Mouse (Mus musculus) liver, adult 2 months (tissue): ENCODE results near the gene Psmc3ip.

Experiments used
- CTCF ChIP-seq: fragments of 200-500 bp; IDR thresholded peaks from 2 replicates; pipeline ENCODE4 v1.5.1; 2011; ENCODE audit warnings: low read depth, low read length, control low read depth
- POLR2A ChIP-seq: fragments of 200-500 bp; IDR thresholded peaks from 2 replicates; pipeline ENCODE4 v1.6.1; 2011; ENCODE audit warnings: low read length, control low read depth; ENCODE audit not compliant: insufficient read depth; ENCODE audit errors: extremely low read depth

DNA sequence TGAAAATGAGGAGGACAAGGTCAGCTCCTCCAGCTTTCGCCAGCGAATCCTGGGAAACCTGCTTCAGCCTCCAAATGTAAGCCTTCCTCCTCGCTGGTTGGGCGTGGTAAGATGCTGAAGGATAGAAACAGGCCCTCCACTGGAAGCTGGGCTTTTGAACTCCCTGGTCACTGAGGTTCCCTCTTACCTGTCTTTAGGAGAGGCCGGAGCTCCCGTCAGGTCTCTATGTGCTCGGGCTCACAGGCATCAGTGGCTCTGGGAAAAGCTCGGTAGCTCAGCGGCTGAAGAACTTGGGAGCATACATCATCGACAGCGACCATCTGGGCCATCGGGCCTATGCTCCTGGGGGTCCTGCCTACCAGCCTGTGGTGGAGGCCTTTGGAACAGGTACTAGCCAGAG, 10.4 kb downstream of the Psmc3ip start:
- TF ChIP-seq CTCF (no peak), POLR2A (no peak)
